Mouse (Mus musculus) limb, embryonic 14.5 days (tissue): Measurements from ENCODE around the gene Gcnt1. TPM values are rescaled to one million over a fixed set of nuclear protein-coding genes. Genes with fewer than 3 reads are reported as not detected.

ENCODE experiments used
- ATAC-seq: fragments of 200-750 bp; cut with Nextera tagmentation; 2 replicates; pipeline ENCODE4 v1.8.0; 2017; ENCODE audit warnings: low read depth, moderate number of reproducible peaks, moderate TSS enrichment; ENCODE audit not compliant: low FRiP score
- DNase-seq: peaks from one replicate; pipeline ENCODE4 v3.0.0-alpha.2; 2015; ENCODE audit warnings: low spot score
- H3K27ac ChIP-seq: fragments of 300-500 bp; sonication (generic); replicated peaks from 2 replicates; pipeline ENCODE4 v1.5.1; 2014; ENCODE audit warnings: low read depth, mild to moderate bottlenecking, low read length, moderate library complexity, mixed read lengths
- H3K27me3 ChIP-seq: fragments of 300-500 bp; sonication (generic); 2 replicates; pipeline ENCODE4 v1.6.1; 2014; ENCODE audit warnings: low read length, mixed read lengths; ENCODE audit not compliant: control insufficient read depth, insufficient read depth
- H3K36me3 ChIP-seq: fragments of 300-500 bp; sonication (generic); 2 replicates; pipeline ENCODE4 v1.6.1; 2014; ENCODE audit warnings: mild to moderate bottlenecking, low read length, moderate library complexity, mixed read lengths; ENCODE audit not compliant: control insufficient read depth, insufficient read depth
- H3K4me1 ChIP-seq: fragments of 300-500 bp; sonication (generic); 2 replicates; pipeline ENCODE4 v1.6.1; 2014; ENCODE audit warnings: antibody characterized with exemption, low read length, mixed read lengths; ENCODE audit not compliant: control insufficient read depth, insufficient read depth
- H3K4me2 ChIP-seq: fragments of 300-500 bp; sonication (generic); replicated peaks from 2 replicates; pipeline ENCODE4 v1.6.1; 2014; ENCODE audit warnings: low read depth, mild to moderate bottlenecking, low read length, moderate library complexity; ENCODE audit not compliant: severe bottlenecking
- H3K4me3 ChIP-seq: fragments of 300-500 bp; sonication (generic); replicated peaks from 2 replicates; pipeline ENCODE4 v1.5.1; 2014; ENCODE audit warnings: low read length
- H3K9ac ChIP-seq: fragments of 300-500 bp; sonication (generic); 2 replicates; pipeline ENCODE4 v1.6.1; 2014; ENCODE audit warnings: mild to moderate bottlenecking, low read depth, low read length, moderate library complexity; ENCODE audit not compliant: severe bottlenecking
- H3K9me3 ChIP-seq: fragments of 300-500 bp; sonication (generic); 2 replicates; pipeline ENCODE4 v1.6.1; 2016; ENCODE audit warnings: low read length; ENCODE audit not compliant: control insufficient read depth
- POLR2A ChIP-seq: fragments of 200-500 bp; IDR thresholded peaks from 2 replicates; pipeline ENCODE4 v1.8.0; 2012; ENCODE audit warnings: inconsistent platforms, mild to moderate bottlenecking, moderate library complexity, borderline replicate concordance; ENCODE audit not compliant: insufficient read depth, insufficient read length; ENCODE audit errors: extremely low read depth
- WGBS: fragments of 180-500 bp; shearing (Covaris S2); extraction: QIAGEN DNeasy Blood & Tissue Kit; methylation state at CpG from one replicate; pipeline ENCODE4 v1.1.7; 2014; 5-methylcytosine and 5-hydroxymethylcytosine counted together
- polyA plus RNA-seq, 2 experiments: library from polyadenylated mRNA; depleted of rRNA in 1 of 2; stranded (reverse) in 1 of 2; unstranded in 1 of 2; fragments of >200 nt; fragmentation: Nextera tagmentation in 1 of 2; extraction: Ambion mirVana in 1 of 2; gene quantifications; 2 replicates each; pipeline versions ENCODE4 v1.2.1 to v1.2.3; 2012 to 2014

Gene Gcnt1
- polyA plus RNA-seq, 2 experiments = 3.4 to 5.3 TPM

- H3K9ac ChIP-seq = no peak overlapping the region
- no peaks in the 10 kb centered on the region for H3K9me3 ChIP-seq
- peak overlapping the region; percentile 88 for H3K4me2 ChIP-seq
- H3K4me3 ChIP-seq = peak overlapping the region; percentile 50
- H3K27me3 ChIP-seq = no peaks in the 10 kb centered on the region
- no peak for ATAC-seq
- no peak for DNase-seq
- WGBS = 77% methylated on average over 6 of the region's 6 CpGs
- H3K4me1 ChIP-seq = no peaks in the 10 kb centered on the region
- H3K36me3 ChIP-seq = no peaks in the 10 kb centered on the region
- TF ChIP-seq POLR2A = no peak
- no peak overlapping the region for H3K27ac ChIP-seq
Measured at GRCm38 (mm10) chr19:17356932-17357331, 15.7 kb downstream of the Gcnt1 start.

GRCm38 (mm10) chr19:17355950-17356867, 16.4 kb downstream of the Gcnt1 start:
- WGBS = 2% methylated on average over 50 of the region's 50 CpGs
- DNase-seq (peak; percentile 40), ATAC-seq (peak; percentile 84)
- H3K9me3 ChIP-seq = no peaks in the 10 kb centered on the region
- peak overlapping the region; percentile 50 for H3K4me3 ChIP-seq
- H3K27me3 ChIP-seq = no peaks in the 10 kb centered on the region
- H3K36me3 ChIP-seq = no peaks in the 10 kb centered on the region
- peak overlapping the region; percentile 56 for H3K9ac ChIP-seq
- H3K4me2 ChIP-seq = peak overlapping the region; percentile 88
- no peaks in the 10 kb centered on the region for H3K4me1 ChIP-seq
- no peak for TF ChIP-seq POLR2A
- H3K27ac ChIP-seq = no peak overlapping the region

GRCm38 (mm10) chr19:17355361-17355760, 17.3 kb downstream of the Gcnt1 start:
- no peak overlapping the region for H3K27ac ChIP-seq
- H3K4me3 ChIP-seq = peak overlapping the region; percentile 50; the same call in 1 of the 2 replicates
- H3K36me3 ChIP-seq = no peaks in the 10 kb centered on the region
- TF ChIP-seq POLR2A = no peak
- WGBS = 46% methylated on average over 4 of the region's 4 CpGs
- H3K27me3 ChIP-seq = no peaks in the 10 kb centered on the region
- H3K9me3 ChIP-seq = no peaks in the 10 kb centered on the region
- H3K9ac ChIP-seq = no peak overlapping the region
- H3K4me1 ChIP-seq = no peaks in the 10 kb centered on the region
- DNase-seq (no peak), ATAC-seq (no peak)
- H3K4me2 ChIP-seq = peak overlapping the region; percentile 88; the same call in 1 of the 2 replicates

GRCm38 (mm10) chr19:17354797-17355196, 17.8 kb downstream of the Gcnt1 start:
- Histone ChIP-seq H3K27ac (no peak overlapping the region), H3K27me3 (no peaks in the 10 kb centered on the region), H3K9ac (no peak overlapping the region), H3K4me2 (no peak overlapping the region), H3K4me1 (no peaks in the 10 kb centered on the region), H3K36me3 (no peaks in the 10 kb centered on the region), H3K9me3 (no peaks in the 10 kb centered on the region), H3K4me3 (no peak overlapping the region)
- WGBS = 45% methylated on average over 4 of the region's 4 CpGs
- no peak for TF ChIP-seq POLR2A
- ATAC-seq (no peak), DNase-seq (no peak)

GRCm38 (mm10) chr19:17354362-17354761, 18.3 kb downstream of the Gcnt1 start:
- no peaks in the 10 kb centered on the region for H3K36me3 ChIP-seq
- no peaks in the 10 kb centered on the region for H3K9me3 ChIP-seq
- WGBS = 45% methylated on average over 4 of the region's 4 CpGs
- TF ChIP-seq POLR2A = no peak
- no peak overlapping the region for H3K9ac ChIP-seq
- no peak for ATAC-seq
- DNase-seq = no peak
- H3K4me1 ChIP-seq = no peaks in the 10 kb centered on the region
- no peak overlapping the region for H3K27ac ChIP-seq
- H3K4me3 ChIP-seq = no peak overlapping the region
- no peaks in the 10 kb centered on the region for H3K27me3 ChIP-seq
- H3K4me2 ChIP-seq = no peak overlapping the region

GRCm38 (mm10) chr19:17353727-17354126, 18.9 kb downstream of the Gcnt1 start:
- Histone ChIP-seq H3K36me3 (no peaks in the 10 kb centered on the region), H3K27ac (no peak overlapping the region), H3K4me3 (no peak overlapping the region), H3K4me1 (no peaks in the 10 kb centered on the region), H3K27me3 (no peaks in the 10 kb centered on the region), H3K4me2 (no peak overlapping the region), H3K9ac (no peak overlapping the region), H3K9me3 (no peaks in the 10 kb centered on the region)
- no peak for TF ChIP-seq POLR2A
- DNase-seq (no peak), ATAC-seq (no peak)
- 57% methylated on average over 8 of the region's 8 CpGs for WGBS
